In the genomic region with DNA sequence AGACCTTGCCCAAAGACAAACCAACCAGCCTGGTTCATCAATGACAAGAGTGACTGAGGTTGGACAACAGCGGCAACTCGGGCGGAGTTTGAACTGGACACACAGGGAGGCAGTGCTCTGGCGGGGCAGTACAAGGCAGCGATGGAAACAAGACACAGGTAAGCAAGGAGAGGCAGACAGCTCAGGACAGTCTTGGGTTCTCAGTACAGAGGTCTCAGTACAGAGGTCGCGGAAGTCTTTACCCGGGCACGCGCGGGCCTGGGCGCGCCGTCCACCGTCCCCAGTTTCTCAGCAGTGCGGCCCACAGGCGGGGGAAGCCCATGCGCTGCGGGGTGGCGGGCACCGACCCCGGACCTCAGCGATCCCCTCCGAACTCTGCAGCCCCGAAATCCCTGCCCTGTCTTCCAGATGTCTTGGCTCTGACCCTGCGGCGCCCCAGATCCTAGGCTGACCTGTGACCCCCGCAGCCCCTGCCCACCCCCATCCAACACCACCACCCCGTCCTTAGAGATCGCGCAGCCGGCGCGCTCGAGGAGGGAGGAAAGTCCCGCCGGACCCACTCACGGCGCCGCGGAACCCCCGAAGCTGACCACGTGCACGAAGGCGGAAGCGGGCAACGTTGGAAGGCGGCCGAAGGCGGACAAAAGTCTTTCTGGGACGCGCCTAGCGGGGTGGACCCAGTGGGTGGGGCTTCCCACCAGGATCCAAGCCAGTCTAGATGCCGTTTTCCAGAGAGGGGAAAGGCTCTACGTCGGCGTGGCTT, we compare ENCODE assay signal across 8 mouse cellular contexts. TPM values are rescaled to one million over a fixed set of nuclear protein-coding genes. Genes with fewer than 3 reads are reported as not detected.
A peak's percentile ranks its signal among the peaks of the same experiment; 100 is the strongest.
DNase-seq lines count a peak whose midpoint lies in the region; ATAC-seq and TF ChIP-seq lines count a peak whose summit lies in the region.

Gene Pus1 (minus strand): TSS at position 662 of the 763 bp plus-strand sequence.

- peaks cover 30% of the 10 kb centered on the region for H3K36me3 ChIP-seq in embryonic facial prominence, embryonic 15.5 days
- peaks cover 31% of the 10 kb centered on the region for H3K36me3 ChIP-seq in kidney, embryonic 14.5 days (ENCODE audit: control insufficient read depth, insufficient read depth, low read length)
- peaks cover 40% of the 10 kb centered on the region for H3K36me3 ChIP-seq in limb, embryonic 15.5 days

- peak; percentile 83 for ATAC-seq in embryonic facial prominence, embryonic 15.5 days (ENCODE audit: insufficient number of reproducible peaks, low FRiP score, low TSS enrichment, low read depth)
- peak; percentile 88 for ATAC-seq in kidney, embryonic 14.5 days (ENCODE audit: low FRiP score, low TSS enrichment)
- ATAC-seq in limb, embryonic 15.5 days (ENCODE audit: insufficient number of reproducible peaks, low FRiP score, low TSS enrichment, low read depth) = peak; percentile 81

- H3K4me2 ChIP-seq in embryonic facial prominence, embryonic 15.5 days (replicated peaks) = peak within 1 kb of the TSS; percentile 81
- peak within 1 kb of the TSS; percentile 57 for H3K4me2 ChIP-seq in kidney, embryonic 14.5 days (replicated peaks; ENCODE audit: low read depth, low read length)
- H3K4me2 ChIP-seq in limb, embryonic 15.5 days = peak within 1 kb of the TSS; percentile 79

- no peak for TF ChIP-seq POLR2A in bone marrow, adult 2 months (IDR thresholded peaks at IDR 0.05; ENCODE audit: borderline replicate concordance, control insufficient read depth, low read depth, low read length)

- H3K9me3 ChIP-seq in embryonic facial prominence, embryonic 15.5 days (replicated peaks) = no peaks in the 10 kb centered on the region
- H3K9me3 ChIP-seq in kidney, embryonic 14.5 days (ENCODE audit: control insufficient read depth, low read length) = no peaks in the 10 kb centered on the region
- H3K9me3 ChIP-seq in limb, embryonic 15.5 days = no peaks in the 10 kb centered on the region

- no peak for TF ChIP-seq CTCF in bone marrow, adult 2 months (IDR thresholded peaks at IDR 0.05; ENCODE audit: control insufficient read depth, insufficient read depth, low read length)

- H3K27me3 ChIP-seq in embryonic facial prominence, embryonic 15.5 days = no peaks in the 10 kb centered on the region
- H3K27me3 ChIP-seq in kidney, embryonic 14.5 days (ENCODE audit: control insufficient read depth, insufficient read depth, low read length) = no peaks in the 10 kb centered on the region
- H3K27me3 ChIP-seq in limb, embryonic 15.5 days = no peaks in the 10 kb centered on the region

- no peak within 1 kb of the TSS for H3K27ac ChIP-seq in bone marrow, adult 2 months (ENCODE audit: control insufficient read depth, insufficient read depth, low read depth, low read length, poor library complexity)
- peak within 1 kb of the TSS; percentile 68 for H3K27ac ChIP-seq in embryonic facial prominence, embryonic 15.5 days (replicated peaks)
- H3K27ac ChIP-seq in kidney, embryonic 14.5 days (ENCODE audit: low read depth, low read length) = peak within 1 kb of the TSS; percentile 47
- peak within 1 kb of the TSS; percentile 79 for H3K27ac ChIP-seq in limb, embryonic 15.5 days

- peak; percentile 85 for DNase-seq in 416B (ENCODE audit: low read depth)
- DNase-seq in heart, adult 9 months (ENCODE audit: low spot score in 2 of 2) = peak; percentile 95
- DNase-seq in monocyte, adult 2 months (ENCODE audit: low read depth in 1 of 2, low spot score in 2 of 2) = peak; percentile 62 to 79
- DNase-seq in spleen, postnatal 36 days (ENCODE audit: low spot score in 2 of 2) = peak; percentile 87 to 89

- H3K4me3 ChIP-seq in bone marrow, adult 2 months (replicated peaks; ENCODE audit: control insufficient read depth, low read depth, low read length) = peak within 1 kb of the TSS; percentile 65
- H3K4me3 ChIP-seq in embryonic facial prominence, embryonic 15.5 days (replicated peaks) = peak within 1 kb of the TSS; percentile 66
- peak within 1 kb of the TSS; percentile 87 for H3K4me3 ChIP-seq in kidney, embryonic 14.5 days (ENCODE audit: low read length)
- H3K4me3 ChIP-seq in limb, embryonic 15.5 days = peak within 1 kb of the TSS; percentile 74

- H3K4me1 ChIP-seq in bone marrow, adult 2 months (ENCODE audit: control insufficient read depth, insufficient read depth, low read length) = no peaks in the 10 kb centered on the region
- peaks cover 14% of the 10 kb centered on the region for H3K4me1 ChIP-seq in embryonic facial prominence, embryonic 15.5 days
- 0 out of 2 replicates have a peak, but pooled peaks cover 4% of the 10 kb centered on the region for H3K4me1 ChIP-seq in kidney, embryonic 14.5 days (ENCODE audit: control insufficient read depth, insufficient read depth, low read length)
- peaks cover 18% of the 10 kb centered on the region for H3K4me1 ChIP-seq in limb, embryonic 15.5 days

- peak within 1 kb of the TSS; percentile 65 for H3K9ac ChIP-seq in embryonic facial prominence, embryonic 15.5 days
- H3K9ac ChIP-seq in kidney, embryonic 14.5 days (ENCODE audit: low read depth, low read length) = peak within 1 kb of the TSS; percentile 85
- peak within 1 kb of the TSS; percentile 68 for H3K9ac ChIP-seq in limb, embryonic 15.5 days

- under 1% methylated on average over 57 of the region's 57 CpGs for WGBS in bone marrow, adult 2 months
- under 1% methylated on average over 57 of the region's 57 CpGs for WGBS in embryonic facial prominence, embryonic 15.5 days
- WGBS in kidney, embryonic 14.5 days = under 1% methylated on average over 51 of the region's 57 CpGs
- under 1% methylated on average over 57 of the region's 57 CpGs for WGBS in limb, embryonic 15.5 days

RNA-seq across cellular contexts. Expression of gene Pus1, which starts in this region (rescaled TPM):
- polyA plus RNA-seq in bone marrow, adult 2 months (2011; ENCODE audit: insufficient read depth, insufficient read length, low replicate concordance, missing spikeins) = 19.4 and 22.0 TPM in 2 replicates
- 35.1 and 35.9 TPM in 2 replicates for polyA plus RNA-seq in embryonic facial prominence, embryonic 15.5 days (2015; fragmentation: Nextera tagmentation; extraction: Ambion mirVana)
- polyA plus RNA-seq in kidney, embryonic 14.5 days (2014; fragmentation: Nextera tagmentation; extraction: Ambion mirVana) = 24.5 and 25.2 TPM in 2 replicates
- 33.1 and 36.3 TPM in 2 replicates for polyA plus RNA-seq in limb, embryonic 15.5 days (2015; fragmentation: Nextera tagmentation; extraction: Ambion mirVana)
